Mouse (Mus musculus): ENCODE data around the gene Smoc1. TPM values are rescaled to one million over a fixed set of nuclear protein-coding genes. Genes with fewer than 3 reads are reported as not detected.
A peak's percentile ranks its signal among the peaks of the same experiment; 100 is the strongest.

Gene Smoc1
- polyA plus RNA-seq, 1 experiment from 2014 or later: 12.8 TPM

DNA sequence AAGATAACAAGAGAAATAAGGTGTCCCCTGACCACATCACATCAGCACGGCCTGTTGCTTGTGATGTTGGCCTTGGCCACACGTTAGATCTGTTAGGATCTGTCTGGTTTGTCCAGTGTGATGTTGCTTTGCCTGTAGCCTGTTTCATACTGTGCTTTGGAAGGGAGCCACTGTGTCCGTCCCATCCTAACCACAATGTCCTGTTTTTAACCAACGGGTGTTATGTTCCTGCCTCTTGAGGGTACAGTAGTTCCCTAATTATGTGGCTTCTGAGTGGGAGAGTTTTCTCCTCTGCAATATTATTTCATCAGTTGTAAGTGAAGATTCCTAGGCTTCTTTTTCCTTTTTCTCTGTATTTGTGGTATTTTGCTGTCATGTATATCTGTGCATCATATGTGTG is 31.3 kb upstream of the Smoc1 start:
- 90% methylated on average over 4 of the region's 4 CpGs for WGBS
- Histone ChIP-seq H3K27ac (ENCODE audit: low read length) (no peak overlapping the region), H3K4me3 (replicated peaks; ENCODE audit: low read length) (no peak overlapping the region), H3K36me3 (ENCODE audit: control insufficient read depth, insufficient read depth) (no peaks in the 10 kb centered on the region), H3K27me3 (replicated peaks; ENCODE audit: control insufficient read depth, insufficient read depth, low read length) (peaks cover 11% of the 10 kb centered on the region), H3K9me3 (ENCODE audit: control insufficient read depth, low read length) (peaks cover 6% of the 10 kb centered on the region; the same call in 1 of the 2 replicates), H3K9ac (replicated peaks; ENCODE audit: low read depth, low read length) (no peak overlapping the region), H3K4me2 (ENCODE audit: low read length) (no peak overlapping the region), H3K4me1 (replicated peaks; ENCODE audit: control insufficient read depth, insufficient read depth, low read length) (peaks cover 10% of the 10 kb centered on the region)
- ATAC-seq: no peak

- WGBS: 87% methylated on average over 4 of the region's 4 CpGs
- H3K36me3 ChIP-seq (ENCODE audit: control insufficient read depth, insufficient read depth): no peaks in the 10 kb centered on the region
- ATAC-seq: no peak
These were observed 29.0 kb upstream of the Smoc1 start for GRCm38 (mm10) chr12:80997652-80998051.

DNA sequence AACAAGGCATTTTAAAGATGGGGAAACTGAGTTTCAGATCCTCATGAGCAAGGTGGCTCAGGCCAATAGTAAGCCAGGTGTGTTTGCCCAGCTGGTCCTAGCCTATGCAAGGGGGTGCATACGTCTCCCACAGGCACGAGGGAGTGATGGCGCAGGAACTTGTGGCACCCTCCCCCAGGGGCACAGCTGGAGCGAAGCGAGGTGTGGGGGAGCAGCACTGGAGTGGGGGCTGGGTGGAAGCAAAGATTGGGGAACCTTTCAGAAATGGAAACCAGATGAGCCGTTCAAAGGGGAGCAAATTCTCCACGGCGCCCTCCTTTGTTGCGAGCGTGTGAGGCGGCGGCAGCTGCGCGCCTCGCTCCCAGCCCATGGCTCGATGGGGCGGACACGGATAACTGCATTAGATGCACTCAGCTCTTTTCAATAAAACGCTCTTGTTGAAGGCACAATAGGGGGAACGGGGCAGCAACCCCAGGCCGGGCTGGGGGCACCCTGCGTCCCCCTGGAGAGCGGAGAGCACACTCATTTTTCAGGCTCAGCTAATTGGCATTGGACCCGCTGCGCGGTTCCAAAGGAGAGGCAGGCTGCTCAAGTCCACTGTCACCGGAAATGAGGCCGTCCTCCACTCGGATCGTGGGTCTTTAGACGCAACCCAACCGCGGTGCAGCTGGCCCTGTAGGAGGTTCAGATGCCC is 27.9 kb upstream of the Smoc1 start:
- H3K36me3 ChIP-seq (ENCODE audit: control insufficient read depth, insufficient read depth): no peaks in the 10 kb centered on the region
- peak overlapping the region; percentile 45 for H3K4me2 ChIP-seq (ENCODE audit: low read length)
- peak overlapping the region; percentile 28 for H3K9ac ChIP-seq (replicated peaks; ENCODE audit: low read depth, low read length)
- peaks cover 6% of the 10 kb centered on the region; the same call in 1 of the 2 replicates for H3K9me3 ChIP-seq (ENCODE audit: control insufficient read depth, low read length)
- ATAC-seq: peak; percentile 59
- H3K4me1 ChIP-seq (replicated peaks; ENCODE audit: control insufficient read depth, insufficient read depth, low read length): peaks cover 17% of the 10 kb centered on the region
- H3K27me3 ChIP-seq (replicated peaks; ENCODE audit: control insufficient read depth, insufficient read depth, low read length): peaks cover 14% of the 10 kb centered on the region
- peak overlapping the region; percentile 30 for H3K4me3 ChIP-seq (replicated peaks; ENCODE audit: low read length)
- H3K27ac ChIP-seq (ENCODE audit: low read length): peak overlapping the region; percentile 14; the same call in 1 of the 2 replicates
- 1% methylated on average over 33 of the region's 33 CpGs for WGBS

More at GRCm38 (mm10) chr12:80997652-80998051, 29.0 kb upstream of the Smoc1 start:
- peaks cover 6% of the 10 kb centered on the region; the same call in 1 of the 2 replicates for H3K9me3 ChIP-seq (ENCODE audit: control insufficient read depth, low read length)
- peaks cover 14% of the 10 kb centered on the region for H3K27me3 ChIP-seq (replicated peaks; ENCODE audit: control insufficient read depth, insufficient read depth, low read length)
- no peak overlapping the region for H3K4me3 ChIP-seq (replicated peaks; ENCODE audit: low read length)
- no peak overlapping the region for H3K27ac ChIP-seq (ENCODE audit: low read length)
- H3K4me1 ChIP-seq (replicated peaks; ENCODE audit: control insufficient read depth, insufficient read depth, low read length): peaks cover 11% of the 10 kb centered on the region
- no peak overlapping the region for H3K9ac ChIP-seq (replicated peaks; ENCODE audit: low read depth, low read length)
- no peak overlapping the region for H3K4me2 ChIP-seq (ENCODE audit: low read length)

GRCm38 (mm10) chr12:81000924-81001323 is 25.7 kb upstream of the Smoc1 start:
- no peak overlapping the region for H3K4me3 ChIP-seq (replicated peaks; ENCODE audit: low read length)
- peaks cover 1% of the 10 kb centered on the region; the same call in 1 of the 2 replicates for H3K9me3 ChIP-seq (ENCODE audit: control insufficient read depth, low read length)
- H3K4me2 ChIP-seq (ENCODE audit: low read length): no peak overlapping the region
- 65% methylated on average over 4 of the region's 4 CpGs for WGBS
- peaks cover 14% of the 10 kb centered on the region for H3K27me3 ChIP-seq (replicated peaks; ENCODE audit: control insufficient read depth, insufficient read depth, low read length)
- no peak overlapping the region for H3K27ac ChIP-seq (ENCODE audit: low read length)
- ATAC-seq: no peak
- H3K9ac ChIP-seq (replicated peaks; ENCODE audit: low read depth, low read length): no peak overlapping the region
- H3K36me3 ChIP-seq (ENCODE audit: control insufficient read depth, insufficient read depth): no peaks in the 10 kb centered on the region
- H3K4me1 ChIP-seq (replicated peaks; ENCODE audit: control insufficient read depth, insufficient read depth, low read length): peaks cover 17% of the 10 kb centered on the region

DNA sequence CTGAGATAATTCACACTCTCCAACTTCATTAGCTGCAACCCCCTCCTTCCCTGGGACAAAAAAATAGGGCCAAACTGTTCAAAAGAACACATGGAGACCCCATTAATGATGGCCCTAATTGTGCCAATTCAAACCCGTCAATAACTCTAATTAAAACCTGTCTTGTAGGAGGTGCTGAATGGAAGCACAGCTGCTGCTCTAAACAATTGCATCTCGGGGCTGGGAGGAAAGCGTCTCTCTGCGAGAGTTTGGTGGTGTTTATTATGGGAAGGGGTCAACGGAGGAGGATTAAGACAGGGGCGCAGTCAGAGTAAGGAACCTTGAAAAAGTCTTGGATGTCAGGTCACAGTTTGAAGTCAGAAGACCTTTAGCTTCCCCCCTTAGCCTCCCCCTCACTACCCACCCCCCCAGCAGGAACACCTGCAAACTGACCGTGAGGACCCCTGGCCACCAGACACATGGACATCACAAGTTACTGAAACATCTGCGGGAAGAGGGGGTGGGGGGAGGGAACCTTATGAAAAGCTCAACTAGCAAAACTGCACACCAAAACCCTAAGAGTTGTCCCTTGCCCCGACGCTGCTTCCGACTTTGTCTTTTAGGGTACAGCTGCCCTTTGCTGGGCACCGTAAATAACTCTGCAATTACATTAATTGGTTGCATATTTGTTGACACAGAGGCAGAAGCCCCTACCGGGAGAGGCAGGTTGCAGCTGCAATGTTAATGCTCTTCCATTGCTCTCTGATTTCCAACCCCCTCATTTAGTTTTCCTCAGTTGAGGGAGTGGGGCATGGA is 23.6 kb upstream of the Smoc1 start:
- peaks cover 14% of the 10 kb centered on the region for H3K27me3 ChIP-seq (replicated peaks; ENCODE audit: control insufficient read depth, insufficient read depth, low read length)
- WGBS: 4% methylated on average over 13 of the region's 13 CpGs
- no peak overlapping the region for H3K9ac ChIP-seq (replicated peaks; ENCODE audit: low read depth, low read length)
- no peak overlapping the region for H3K4me3 ChIP-seq (replicated peaks; ENCODE audit: low read length)
- no peak overlapping the region for H3K4me2 ChIP-seq (ENCODE audit: low read length)
- ATAC-seq: peak; percentile 85
- H3K27ac ChIP-seq (ENCODE audit: low read length): no peak overlapping the region
- H3K9me3 ChIP-seq (ENCODE audit: control insufficient read depth, low read length): no peaks in the 10 kb centered on the region
- no peaks in the 10 kb centered on the region for H3K36me3 ChIP-seq (ENCODE audit: control insufficient read depth, insufficient read depth)
- H3K4me1 ChIP-seq (replicated peaks; ENCODE audit: control insufficient read depth, insufficient read depth, low read length): peaks cover 17% of the 10 kb centered on the region

DNA sequence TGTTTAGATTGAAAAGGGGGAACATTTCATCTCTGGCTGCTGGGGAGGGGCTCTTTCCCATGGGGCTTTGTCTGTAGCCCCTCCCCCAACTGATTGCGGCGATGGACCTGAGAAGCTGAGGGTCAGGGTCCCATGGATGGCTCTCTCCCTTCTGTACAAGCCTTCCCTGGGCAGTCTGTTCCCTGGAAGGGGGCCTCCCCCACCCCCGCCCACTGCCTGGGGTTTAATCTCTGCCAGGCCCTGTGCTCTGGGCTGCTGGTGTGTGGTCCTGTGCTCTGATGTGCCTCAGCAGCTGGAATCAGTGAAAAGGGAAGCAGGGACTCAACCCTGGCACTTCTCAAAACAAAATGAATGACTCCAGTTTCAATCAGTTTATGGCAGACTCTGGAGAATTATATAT is 16.8 kb upstream of the Smoc1 start:
- Histone ChIP-seq H3K4me2 (ENCODE audit: low read length) (no peak overlapping the region), H3K36me3 (ENCODE audit: control insufficient read depth, insufficient read depth) (no peaks in the 10 kb centered on the region), H3K27me3 (replicated peaks; ENCODE audit: control insufficient read depth, insufficient read depth, low read length) (no peaks in the 10 kb centered on the region), H3K4me3 (replicated peaks; ENCODE audit: low read length) (no peak overlapping the region), H3K9me3 (ENCODE audit: control insufficient read depth, low read length) (no peaks in the 10 kb centered on the region), H3K27ac (ENCODE audit: low read length) (no peak overlapping the region), H3K4me1 (replicated peaks; ENCODE audit: control insufficient read depth, insufficient read depth, low read length) (peaks cover 3% of the 10 kb centered on the region; the same call in 1 of the 2 replicates), H3K9ac (replicated peaks; ENCODE audit: low read depth, low read length) (0 out of 2 replicates have a peak overlapping the region, but pooled peaks have one; percentile 14)
- 7% methylated on average over 3 of the region's 3 CpGs for WGBS
- ATAC-seq: peak; percentile 36; the same call in 1 of the 2 replicates

DNA sequence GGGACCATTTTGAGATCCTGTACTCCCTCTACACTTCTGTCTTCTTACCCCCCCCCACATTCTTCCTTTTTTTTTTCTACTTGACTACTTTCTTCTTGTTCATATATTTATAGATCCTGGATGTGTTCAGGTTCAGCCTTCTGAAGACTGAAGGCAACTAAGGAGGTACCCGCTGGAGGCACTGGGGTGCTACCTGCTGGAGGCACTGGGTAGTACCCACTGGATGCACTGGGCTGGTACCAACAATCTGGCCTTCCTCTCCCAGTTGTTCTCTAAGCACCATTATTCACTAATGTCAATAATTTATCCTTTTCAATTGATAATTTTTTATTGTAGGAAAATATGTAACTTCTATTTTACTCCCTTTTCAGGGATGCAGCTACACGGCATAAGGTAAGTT is 14.6 kb upstream of the Smoc1 start:
- H3K9ac ChIP-seq (replicated peaks; ENCODE audit: low read depth, low read length): no peak overlapping the region
- H3K27me3 ChIP-seq (replicated peaks; ENCODE audit: control insufficient read depth, insufficient read depth, low read length): no peaks in the 10 kb centered on the region
- H3K36me3 ChIP-seq (ENCODE audit: control insufficient read depth, insufficient read depth): no peaks in the 10 kb centered on the region
- 86% methylated on average over 2 of the region's 2 CpGs for WGBS
- H3K4me2 ChIP-seq (ENCODE audit: low read length): no peak overlapping the region
- H3K27ac ChIP-seq (ENCODE audit: low read length): no peak overlapping the region
- ATAC-seq: no peak
- no peaks in the 10 kb centered on the region for H3K9me3 ChIP-seq (ENCODE audit: control insufficient read depth, low read length)
- H3K4me1 ChIP-seq (replicated peaks; ENCODE audit: control insufficient read depth, insufficient read depth, low read length): peaks cover 3% of the 10 kb centered on the region; the same call in 1 of the 2 replicates
- H3K4me3 ChIP-seq (replicated peaks; ENCODE audit: low read length): no peak overlapping the region

DNA sequence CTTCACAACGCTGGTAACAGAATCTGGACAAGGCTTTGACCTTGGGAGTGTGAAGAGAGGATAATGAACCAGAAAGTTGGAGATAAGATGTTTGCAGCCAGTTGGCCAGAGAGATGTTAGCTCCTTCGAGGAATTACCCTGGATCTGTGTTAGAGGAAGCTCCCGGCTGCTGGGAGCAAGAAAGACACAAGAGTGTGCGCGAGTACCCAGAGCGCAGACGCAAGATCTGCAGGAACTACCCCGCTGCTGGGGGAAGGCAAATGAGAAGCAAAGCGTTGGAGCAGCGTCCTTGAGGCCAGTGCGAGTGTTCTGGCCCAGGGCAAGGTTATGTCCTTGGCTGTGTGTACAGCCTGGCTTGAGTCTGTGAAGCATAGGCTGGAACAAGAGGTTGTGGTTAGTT is 13.1 kb upstream of the Smoc1 start:
- 88% methylated on average over 11 of the region's 11 CpGs for WGBS
- ATAC-seq: no peak
- Histone ChIP-seq H3K9ac (replicated peaks; ENCODE audit: low read depth, low read length) (no peak overlapping the region), H3K9me3 (ENCODE audit: control insufficient read depth, low read length) (no peaks in the 10 kb centered on the region), H3K4me1 (replicated peaks; ENCODE audit: control insufficient read depth, insufficient read depth, low read length) (peaks cover 3% of the 10 kb centered on the region; the same call in 1 of the 2 replicates), H3K27me3 (replicated peaks; ENCODE audit: control insufficient read depth, insufficient read depth, low read length) (no peaks in the 10 kb centered on the region), H3K4me3 (replicated peaks; ENCODE audit: low read length) (no peak overlapping the region), H3K27ac (ENCODE audit: low read length) (no peak overlapping the region), H3K36me3 (ENCODE audit: control insufficient read depth, insufficient read depth) (no peaks in the 10 kb centered on the region), H3K4me2 (ENCODE audit: low read length) (no peak overlapping the region)

DNA sequence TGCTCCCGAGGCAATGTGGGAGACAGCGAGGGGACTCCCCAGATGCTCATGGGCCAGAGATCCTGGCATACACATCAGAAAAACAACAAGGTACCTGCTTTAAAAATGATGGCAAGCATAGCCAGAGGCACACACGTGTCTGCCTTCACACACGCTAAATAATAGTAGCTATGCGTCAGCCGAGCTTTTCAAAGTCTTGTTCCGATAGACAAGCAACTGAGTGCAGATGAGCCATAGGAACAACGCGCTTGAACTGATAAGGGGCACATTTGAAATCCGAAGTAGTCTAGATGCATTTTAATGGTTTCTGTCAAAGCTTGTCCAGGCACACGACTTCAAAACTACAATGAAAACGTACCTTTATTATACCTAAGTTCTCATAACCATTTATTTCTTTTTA is 9.0 kb upstream of the Smoc1 start:
- Histone ChIP-seq H3K36me3 (ENCODE audit: control insufficient read depth, insufficient read depth) (no peaks in the 10 kb centered on the region), H3K4me1 (replicated peaks; ENCODE audit: control insufficient read depth, insufficient read depth, low read length) (no peaks in the 10 kb centered on the region), H3K4me3 (replicated peaks; ENCODE audit: low read length) (no peak overlapping the region), H3K9ac (replicated peaks; ENCODE audit: low read depth, low read length) (no peak overlapping the region), H3K4me2 (ENCODE audit: low read length) (no peak overlapping the region), H3K27ac (ENCODE audit: low read length) (no peak overlapping the region), H3K27me3 (replicated peaks; ENCODE audit: control insufficient read depth, insufficient read depth, low read length) (no peaks in the 10 kb centered on the region), H3K9me3 (ENCODE audit: control insufficient read depth, low read length) (no peaks in the 10 kb centered on the region)
- WGBS: 93% methylated on average over 12 of the region's 12 CpGs
- no peak for ATAC-seq

All from forebrain, embryonic 16.5 days (tissue).